Mouse (Mus musculus) lung, postnatal 0 days (tissue): ENCODE results near the gene Arl16.

Experiments used
- CTCF ChIP-seq: IDR thresholded peaks from 2 replicates; pipeline ENCODE4 v1.5.1; 2016; ENCODE audit warnings: antibody characterized with exemption, mild to moderate bottlenecking
- EP300 ChIP-seq: IDR thresholded peaks from 2 replicates; pipeline ENCODE4 v1.6.1; 2016; ENCODE audit warnings: antibody characterized with exemption, mild to moderate bottlenecking, control low read depth

DNA sequence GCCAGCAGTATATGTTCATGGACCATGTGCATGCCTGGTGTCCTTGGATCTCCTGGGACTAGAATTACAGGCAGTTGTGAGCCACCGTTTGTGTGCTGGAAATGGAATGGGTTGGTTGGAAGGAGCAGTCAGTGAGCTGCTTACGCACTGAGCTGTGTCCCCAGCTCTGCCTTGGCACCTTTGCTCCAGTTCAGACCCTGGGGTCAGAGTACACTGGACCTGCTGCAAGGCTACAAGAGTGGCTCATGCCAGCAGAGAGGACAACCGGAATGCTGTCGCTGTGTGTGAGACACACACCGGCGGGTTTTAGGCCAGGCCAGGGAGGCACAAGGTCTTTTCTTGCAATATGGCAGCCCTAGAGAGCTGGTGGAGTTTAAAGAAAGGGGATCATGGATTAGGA, 4.6 kb upstream of the Arl16 start:
- no peak for TF ChIP-seq CTCF
- TF ChIP-seq EP300 = no peak
